22 mouse cellular contexts compared by ENCODE assay signal in genomic region chr13:83473755-83474154, GRCm38 (mm10).
"Had no signal": no experiment of that assay in that cellular context is flagged by ENCODE, and none has a peak within 500 bp of the region (broad histone marks: within the 10 kb centered on the region; RNA-seq: fewer than 3 reads in every experiment).

No protein-coding gene starts in this region.

- H3K9me3 ChIP-seq: liver, embryonic 13.5 days; liver, embryonic 15.5 days; midbrain, embryonic 10.5 days; midbrain, embryonic 12.5 days; neural tube, embryonic 13.5 days; neural tube, embryonic 15.5 days; stomach, embryonic 15.5 days had no signal

- H3K27me3 ChIP-seq: liver, embryonic 13.5 days; liver, embryonic 15.5 days; midbrain, embryonic 12.5 days; neural tube, embryonic 13.5 days; neural tube, embryonic 15.5 days; stomach, embryonic 15.5 days had no signal

- DNase-seq: liver, embryonic 13.5 days; liver, postnatal 0 days; lung, embryonic 14.5 days; lung, postnatal 10 days; lung, postnatal 4 days; midbrain, embryonic 14.5 days; retina, postnatal 1 day; right cerebral cortex, adult 18-20 months; right cerebral cortex, postnatal 25 days; right cerebral cortex, postnatal 4 days; thymus, postnatal 14 days; thymus, postnatal 36 days had no signal

- H3K36me3 ChIP-seq: liver, embryonic 13.5 days; liver, embryonic 15.5 days; midbrain, embryonic 10.5 days; midbrain, embryonic 12.5 days; neural tube, embryonic 13.5 days; neural tube, embryonic 15.5 days; stomach, embryonic 15.5 days had no signal

- H3K27ac ChIP-seq: liver, embryonic 13.5 days; liver, embryonic 15.5 days; midbrain, embryonic 10.5 days; midbrain, embryonic 12.5 days; neural tube, embryonic 13.5 days; neural tube, embryonic 15.5 days; stomach, embryonic 15.5 days; stomach, postnatal 0 days had no signal

- ATAC-seq: liver, postnatal 0 days; midbrain, embryonic 16.5 days had no signal

- H3K4me3 ChIP-seq: liver, embryonic 13.5 days; liver, embryonic 15.5 days; midbrain, embryonic 10.5 days; midbrain, embryonic 12.5 days; myocyte; neural tube, embryonic 13.5 days; neural tube, embryonic 15.5 days; stomach, embryonic 15.5 days had no signal

- H3K9ac ChIP-seq: liver, embryonic 13.5 days; liver, embryonic 15.5 days; liver, postnatal 0 days; lung, embryonic 14.5 days; midbrain, embryonic 12.5 days; neural tube, embryonic 13.5 days; neural tube, embryonic 15.5 days; stomach, embryonic 15.5 days had no signal

- H3K4me1 ChIP-seq: liver, embryonic 13.5 days; liver, embryonic 15.5 days; midbrain, embryonic 10.5 days; midbrain, embryonic 12.5 days; neural tube, embryonic 13.5 days; neural tube, embryonic 15.5 days; stomach, embryonic 15.5 days had no signal

- H3K4me2 ChIP-seq: liver, embryonic 11.5 days; liver, embryonic 13.5 days; liver, embryonic 15.5 days; lung, embryonic 14.5 days; midbrain, embryonic 12.5 days; neural tube, embryonic 13.5 days; neural tube, embryonic 15.5 days; stomach, embryonic 15.5 days had no signal
